Mouse (Mus musculus) intestine, embryonic 16.5 days (tissue): ENCODE measurements around the gene Olfr1513. TPM values are rescaled to one million over a fixed set of nuclear protein-coding genes. Genes with fewer than 3 reads are reported as not detected.
A peak's percentile ranks its signal among the peaks of the same experiment; 100 is the strongest.
"Not testable (repeated sequence)": the region's sequence is repeated elsewhere in the genome, so short reads cannot be mapped to it uniquely, and the experiment has no call there.

Experiments used
- ATAC-seq: fragments of 200-750 bp; cut with Nextera tagmentation; 2 replicates; pipeline ENCODE4 v1.8.0; 2017; ENCODE audit warnings: moderate TSS enrichment, moderate library complexity
- H3K27ac ChIP-seq: fragments of 300-500 bp; sonication (generic); 2 replicates; pipeline ENCODE4 v1.5.1; 2014; ENCODE audit warnings: mild to moderate bottlenecking, low read length
- H3K27me3 ChIP-seq: fragments of 300-500 bp; sonication (generic); replicated peaks from 2 replicates; pipeline ENCODE4 v1.6.1; 2014; ENCODE audit warnings: low read length, control low read depth, mixed read lengths; ENCODE audit not compliant: control insufficient read depth, insufficient read depth
- H3K36me3 ChIP-seq: fragments of 300-500 bp; sonication (generic); 2 replicates; pipeline ENCODE4 v1.6.1; 2014; ENCODE audit warnings: low read length, control low read depth; ENCODE audit not compliant: control insufficient read depth, insufficient read depth
- H3K4me1 ChIP-seq: fragments of 300-500 bp; sonication (generic); 2 replicates; pipeline ENCODE4 v1.6.1; 2014; ENCODE audit warnings: low read length, control low read depth, mixed read lengths; ENCODE audit not compliant: control insufficient read depth, insufficient read depth
- H3K4me2 ChIP-seq: fragments of 300-500 bp; sonication (generic); 2 replicates; pipeline ENCODE4 v1.6.1; 2014; ENCODE audit warnings: low read depth, low read length, control low read depth
- H3K4me3 ChIP-seq: fragments of 300-500 bp; sonication (generic); 2 replicates; pipeline ENCODE4 v1.5.1; 2014; ENCODE audit warnings: mild to moderate bottlenecking, low read length
- H3K9ac ChIP-seq: fragments of 300-500 bp; sonication (generic); 2 replicates; pipeline ENCODE4 v1.6.1; 2014; ENCODE audit warnings: low read depth, low read length
- H3K9me3 ChIP-seq: fragments of 300-500 bp; sonication (generic); 2 replicates; pipeline ENCODE4 v1.6.1; 2016; ENCODE audit warnings: low read length, control low read depth; ENCODE audit not compliant: control insufficient read depth
- WGBS: fragments of 180-500 bp; shearing (Covaris S2); extraction: QIAGEN DNeasy Blood & Tissue Kit; methylation state at CpG from one replicate; pipeline ENCODE4 v1.1.7; 2014; 5-methylcytosine and 5-hydroxymethylcytosine counted together
- polyA plus RNA-seq: library from polyadenylated mRNA; unstranded; fragments of >200 nt; fragmentation: Nextera tagmentation; extraction: Ambion mirVana; gene quantifications from 2 replicates; pipeline ENCODE4 v1.2.1, GENCODE M21; 2015

The Olfr1513 gene
- polyA plus RNA-seq, 1 experiment from 2014 or later: not detected

- ATAC-seq: no peak
- H3K9me3 ChIP-seq: no peaks in the 10 kb centered on the region
- H3K4me3 ChIP-seq: no peak overlapping the region
- no peaks in the 10 kb centered on the region for H3K27me3 ChIP-seq
- peaks cover 23% of the 10 kb centered on the region for H3K36me3 ChIP-seq
- no peak overlapping the region for H3K9ac ChIP-seq
- H3K4me2 ChIP-seq: no peak overlapping the region
- H3K27ac ChIP-seq: no peak overlapping the region
- H3K4me1 ChIP-seq: peaks cover 14% of the 10 kb centered on the region
- 88% methylated on average over 26 of the region's 26 CpGs for WGBS
Measured at GRCm38 (mm10) chr14:52313931-52314807, 42.0 kb downstream of the Olfr1513 start.

- Histone ChIP-seq H3K4me2 (no peak overlapping the region), H3K27me3 (no peaks in the 10 kb centered on the region), H3K36me3 (peaks cover 23% of the 10 kb centered on the region), H3K4me1 (peaks cover 10% of the 10 kb centered on the region), H3K9me3 (no peaks in the 10 kb centered on the region), H3K4me3 (no peak overlapping the region), H3K27ac (no peak overlapping the region), H3K9ac (no peak overlapping the region)
- no peak for ATAC-seq
- WGBS: 89% methylated on average over 2 of the region's 2 CpGs
Measured at GRCm38 (mm10) chr14:52310906-52311305, 45.3 kb downstream of the Olfr1513 start.

GRCm38 (mm10) chr14:52310343-52310742, 45.9 kb downstream of the Olfr1513 start:
- ATAC-seq, H3K4me3 ChIP-seq, H3K27ac ChIP-seq, H3K9me3 ChIP-seq, H3K4me2 ChIP-seq, H3K9ac ChIP-seq, H3K27me3 ChIP-seq, H3K4me1 ChIP-seq: not testable (repeated sequence)
- peaks cover 23% of the 10 kb centered on the region for H3K36me3 ChIP-seq
- 89% methylated on average over 5 of the region's 6 CpGs for WGBS

- Histone ChIP-seq H3K27me3 (no peaks in the 10 kb centered on the region), H3K4me2 (no peak overlapping the region), H3K4me1 (no peaks in the 10 kb centered on the region; the same call in 1 of the 2 replicates), H3K9me3 (no peaks in the 10 kb centered on the region), H3K36me3 (no peaks in the 10 kb centered on the region), H3K27ac (no peak overlapping the region), H3K4me3 (no peak overlapping the region), H3K9ac (no peak overlapping the region)
- 95% methylated on average over 2 of the region's 2 CpGs for WGBS
- ATAC-seq: no peak
Measured at GRCm38 (mm10) chr14:52306100-52306499, 50.1 kb downstream of the Olfr1513 start.

- H3K9me3 ChIP-seq: no peaks in the 10 kb centered on the region
- no peaks in the 10 kb centered on the region for H3K27me3 ChIP-seq
- peak within 1 kb of the TSS; percentile 63 for H3K4me2 ChIP-seq
- WGBS: under 1% methylated on average over 46 of the region's 46 CpGs
- peak within 1 kb of the TSS; percentile 79 for H3K9ac ChIP-seq
- H3K27ac ChIP-seq: peak within 1 kb of the TSS; percentile 97
- no peaks in the 10 kb centered on the region; the same call in 1 of the 2 replicates for H3K4me1 ChIP-seq
- 0 out of 2 replicates have a peak, but pooled peaks cover 1% of the 10 kb centered on the region for H3K36me3 ChIP-seq
- H3K4me3 ChIP-seq: peak within 1 kb of the TSS; percentile 78
- ATAC-seq: peak; percentile 98
Measured at GRCm38 (mm10) chr14:52304644-52305271, 51.5 kb downstream of the Olfr1513 start, which contains the start of gene Mettl3. TSS of gene Mettl3 (minus strand) at chr14:52305128.

- not testable (repeated sequence) for H3K4me3 ChIP-seq, H3K4me2 ChIP-seq, H3K9me3 ChIP-seq, H3K36me3 ChIP-seq, H3K4me1 ChIP-seq, H3K27me3 ChIP-seq, H3K9ac ChIP-seq, H3K27ac ChIP-seq, ATAC-seq
- 92% methylated on average over 3 of the region's 3 CpGs for WGBS
Measured at GRCm38 (mm10) chr14:52303517-52303916, 52.7 kb downstream of the Olfr1513 start.

Other genes with a start within 250 kb of the Olfr1513 start
- 42.9 and 48.5 TPM in 2 replicates for gene Rpgrip1, start 245.7 kb downstream of the Olfr1513 start, polyA plus RNA-seq
- 33.2 and 41.1 TPM in 2 replicates for gene Supt16, start 159.0 kb downstream of the Olfr1513 start, polyA plus RNA-seq
- 18.4 and 22.7 TPM in 2 replicates for gene Chd8, start 98.6 kb downstream of the Olfr1513 start, polyA plus RNA-seq
- gene Tox4, start 77.3 kb downstream of the Olfr1513 start, polyA plus RNA-seq: 36.8 TPM in 2 replicates
- gene Rab2b, start 76.9 kb downstream of the Olfr1513 start, polyA plus RNA-seq: 13.2 and 13.8 TPM in 2 replicates
- 37.5 and 38.7 TPM in 2 replicates for gene Mettl3, start 51.3 kb downstream of the Olfr1513 start, polyA plus RNA-seq
- 7.3 and 7.6 TPM in 2 replicates for gene Sall2, start 27.6 kb downstream of the Olfr1513 start, polyA plus RNA-seq
- not detected in 2 replicates for gene Olfr1512, start 22.8 kb upstream of the Olfr1513 start, polyA plus RNA-seq
- gene Olfr1511, start 41.0 kb upstream of the Olfr1513 start, polyA plus RNA-seq: not detected in 2 replicates
- gene Olfr1510, start 58.0 kb upstream of the Olfr1513 start, polyA plus RNA-seq: not detected in 2 replicates
- gene Olfr1509, start 86.6 kb upstream of the Olfr1513 start, polyA plus RNA-seq: not detected in 2 replicates
- not detected in 2 replicates for gene Olfr1508, start 111.1 kb upstream of the Olfr1513 start, polyA plus RNA-seq
- not detected in 2 replicates for gene Olfr1507, start 139.3 kb upstream of the Olfr1513 start, polyA plus RNA-seq